Mouse (Mus musculus) layer of hippocampus, adult 2 months (tissue): ENCODE results near the gene Dennd4a. TPM values are rescaled to one million over a fixed set of nuclear protein-coding genes. Genes with fewer than 3 reads are reported as not detected.

ENCODE experiments used
- DNase-seq, 2 experiments: peaks; one replicate each; pipeline ENCODE4 v3.0.0; 2022; ENCODE audit warnings: low spot score in 2 of 2
- H3K27ac ChIP-seq: fragments of 200-600 bp; 2 replicates; pipeline ENCODE4 v1.8.1; 2022
- H3K4me3 ChIP-seq: fragments of 200-600 bp; 2 replicates; pipeline ENCODE4 v1.8.1; 2022; ENCODE audit warnings: mild to moderate bottlenecking
- CTCF ChIP-seq: fragments of 200-600 bp; conservative IDR thresholded peaks from 2 replicates; pipeline ENCODE4 v1.8.1; 2022; ENCODE audit warnings: antibody characterized with exemption, mild to moderate bottlenecking, moderate library complexity
- long read RNA-seq, 2 experiments: library from polyadenylated mRNA; stranded (forward); transcript quantifications; one replicate each; pipeline ENCODE4 v2.0.0; 2021; ENCODE audit warnings: borderline mapping rate in 2 of 2
- total RNA-seq, 2 experiments: library from RNA; stranded (reverse); gene quantifications; 2 replicates each; pipeline ENCODE4 v1.2.3; 2021

Dennd4a gene
- total RNA-seq, result 10 to 100 TPM; 39.9 to 41.5 TPM
- long read RNA-seq, experiment 1, full-length matches to known transcripts, result 3 of 14 reads
- long read RNA-seq, experiment 1, partial matches to known transcripts, result 9 of 14 reads
- long read RNA-seq, experiment 1, other reads (novel, unspliced or antisense), result 2 of 14 reads
- long read RNA-seq, experiment 2, full-length matches to known transcripts, result 4 of 11 reads
- long read RNA-seq, experiment 2, partial matches to known transcripts, result 1 of 11 reads
- long read RNA-seq, experiment 2, other reads (novel, unspliced or antisense), result 6 of 11 reads

GRCm38 (mm10) chr9:64810822-64811537 is at the start of gene Dennd4a:
TSS of gene Dennd4a (plus strand) at chr9:64811340.
- peak; percentile 99 for DNase-seq
- no peak for TF ChIP-seq CTCF
- Histone ChIP-seq H3K27ac (peak within 1 kb of the TSS; percentile 99), H3K4me3 (peak within 1 kb of the TSS; percentile 94)

- H3K27ac ChIP-seq, result no peak overlapping the region
- DNase-seq, result no peak
- no peak overlapping the region for H3K4me3 ChIP-seq
- TF ChIP-seq CTCF, result no peak
Observed at GRCm38 (mm10) chr9:64764824-64765223, 46.3 kb upstream of the Dennd4a start.

- Histone ChIP-seq H3K4me3 (no peak overlapping the region), H3K27ac (no peak overlapping the region)
- no peak for DNase-seq
- peak; percentile 30 for TF ChIP-seq CTCF
Observed at GRCm38 (mm10) chr9:64766136-64766535, 45.0 kb upstream of the Dennd4a start.

GRCm38 (mm10) chr9:64767796-64768195 is 43.3 kb upstream of the Dennd4a start:
- TF ChIP-seq CTCF, result no peak
- H3K27ac ChIP-seq, result no peak overlapping the region
- no peak overlapping the region for H3K4me3 ChIP-seq
- DNase-seq, result no peak

GRCm38 (mm10) chr9:64769066-64769695 is 42.0 kb upstream of the Dennd4a start:
- TF ChIP-seq CTCF, result peak; percentile 78
- peak in 1 of 2 experiments; percentile 55 for DNase-seq
- H3K4me3 ChIP-seq, result no peak overlapping the region; the same call in 1 of the 2 replicates
- H3K27ac ChIP-seq, result peak overlapping the region; percentile 76

- DNase-seq, result no peak
- no peak overlapping the region for H3K4me3 ChIP-seq
- no peak for TF ChIP-seq CTCF
- no peak overlapping the region for H3K27ac ChIP-seq
Observed at GRCm38 (mm10) chr9:64769911-64770310, 41.2 kb upstream of the Dennd4a start.

- DNase-seq, result no peak
- Histone ChIP-seq H3K4me3 (no peak overlapping the region), H3K27ac (peak overlapping the region; percentile 59; the same call in 1 of the 2 replicates)
- no peak for TF ChIP-seq CTCF
Observed at GRCm38 (mm10) chr9:64770411-64770849, 40.7 kb upstream of the Dennd4a start.

- H3K27ac ChIP-seq, result peak overlapping the region; percentile 59
- H3K4me3 ChIP-seq, result no peak overlapping the region
- DNase-seq, result peak; percentile 51 to 57
- no peak for TF ChIP-seq CTCF
Observed at GRCm38 (mm10) chr9:64771236-64771635, 39.9 kb upstream of the Dennd4a start.

GRCm38 (mm10) chr9:64773254-64773653 is 37.9 kb upstream of the Dennd4a start:
- H3K27ac ChIP-seq, result peak overlapping the region; percentile 85; the same call in 1 of the 2 replicates
- H3K4me3 ChIP-seq, result no peak overlapping the region
- DNase-seq, result no peak
- no peak for TF ChIP-seq CTCF

- DNase-seq, result no peak
- peak overlapping the region; percentile 85 for H3K27ac ChIP-seq
- TF ChIP-seq CTCF, result peak; percentile 64
- H3K4me3 ChIP-seq, result no peak overlapping the region
Observed at GRCm38 (mm10) chr9:64773936-64774335, 37.2 kb upstream of the Dennd4a start.

GRCm38 (mm10) chr9:64774411-64774811 is 36.7 kb upstream of the Dennd4a start:
- TF ChIP-seq CTCF, result no peak
- DNase-seq, result peak in 1 of 2 experiments; percentile 47
- H3K27ac ChIP-seq, result peak overlapping the region; percentile 85
- no peak overlapping the region for H3K4me3 ChIP-seq

- Histone ChIP-seq H3K4me3 (no peak overlapping the region), H3K27ac (peak overlapping the region; percentile 85)
- no peak for DNase-seq
- TF ChIP-seq CTCF, result no peak
Observed at GRCm38 (mm10) chr9:64774883-64775282, 36.3 kb upstream of the Dennd4a start.

- TF ChIP-seq CTCF, result no peak
- peak overlapping the region; percentile 85 for H3K27ac ChIP-seq
Observed at GRCm38 (mm10) chr9:64775491-64775890, 35.6 kb upstream of the Dennd4a start.

More at GRCm38 (mm10) chr9:64775491-64775890, 35.6 kb upstream of the Dennd4a start:
- no peak for DNase-seq
- no peak overlapping the region for H3K4me3 ChIP-seq
